In genomic region chr11:87689402-87689808, GRCm38 (mm10) we compare ENCODE assay signal across 10 mouse cellular contexts. TPM values are rescaled to one million over a fixed set of nuclear protein-coding genes. Genes with fewer than 3 reads are reported as not detected.
DNase-seq lines count a peak whose midpoint lies in the region; ATAC-seq and TF ChIP-seq lines count a peak whose summit lies in the region.
"Had no signal": no experiment of that assay in that cellular context is flagged by ENCODE, and none has a peak within 500 bp of the region (broad histone marks: within the 10 kb centered on the region; RNA-seq: fewer than 3 reads in every experiment).

No protein-coding gene starts in this region.

- peak overlapping the region; percentile 66 for H3K27ac ChIP-seq in liver, postnatal 0 days (ENCODE audit: low read depth)
- H3K27ac ChIP-seq: neural tube, embryonic 13.5 days had no signal

- H3K36me3 ChIP-seq in liver, postnatal 0 days (replicated peaks; ENCODE audit: insufficient read depth, low read length) = no peaks in the 10 kb centered on the region
- H3K36me3 ChIP-seq: neural tube, embryonic 13.5 days had no signal

- no peaks in the 10 kb centered on the region for H3K27me3 ChIP-seq in liver, postnatal 0 days (ENCODE audit: insufficient read depth, low read length)
- H3K27me3 ChIP-seq: neural tube, embryonic 13.5 days had no signal

- H3K4me2 ChIP-seq in liver, postnatal 0 days (ENCODE audit: low read depth, low read length) = peak overlapping the region; percentile 64
- H3K4me2 ChIP-seq: neural tube, embryonic 13.5 days had no signal

- no peaks in the 10 kb centered on the region for H3K9me3 ChIP-seq in liver, postnatal 0 days (ENCODE audit: low read length)
- H3K9me3 ChIP-seq: neural tube, embryonic 13.5 days had no signal

- H3K4me1 ChIP-seq in liver, postnatal 0 days (ENCODE audit: insufficient read depth) = peaks cover 40% of the 10 kb centered on the region

- peak overlapping the region; percentile 38; the same call in 1 of the 2 replicates for H3K9ac ChIP-seq in liver, postnatal 0 days (replicated peaks)
- H3K9ac ChIP-seq: neural tube, embryonic 13.5 days had no signal

- TF ChIP-seq CTCF in liver, postnatal 0 days (IDR thresholded peaks at IDR 0.05; ENCODE audit: low read depth) = no peak

- DNase-seq in cerebellum, postnatal 14 days = peak; percentile 20 to 47
- DNase-seq in cerebellum, postnatal 36 days = no peak
- peak; percentile 69 to 72 for DNase-seq in right cerebral cortex, postnatal 10 days (ENCODE audit: low spot score in 2 of 2)
- DNase-seq in right cerebral cortex, postnatal 25 days = no peak
- DNase-seq in kidney, adult 11 months = peak; percentile 81
- peak; percentile 74 for DNase-seq in liver, postnatal 0 days
- DNase-seq in urinary bladder, postnatal 25 days (ENCODE audit: low spot score) = peak; percentile 54
- DNase-seq in right cerebral cortex, postnatal 36 days (ENCODE audit: low spot score in 2 of 2) = no peak

- TF ChIP-seq EP300 in liver, postnatal 0 days (IDR thresholded peaks at IDR 0.05; ENCODE audit: low read depth) = peak; percentile 63; the same call in 1 of the 2 replicates

- WGBS in liver, postnatal 0 days (ENCODE audit: insufficient replicate concordance) = 25% methylated on average over 7 of the region's 7 CpGs

- H3K4me3 ChIP-seq in liver, postnatal 0 days (ENCODE audit: low read depth, low read length) = peak overlapping the region; percentile 3; the same call in 1 of the 2 replicates
- H3K4me3 ChIP-seq: neural tube, embryonic 13.5 days had no signal

- peak; percentile 84 for ATAC-seq in liver, postnatal 0 days

RNA-seq across cellular contexts. Expression of gene Rnf43, which starts 26.9 kb away (rescaled TPM):
- polyA plus RNA-seq in liver, postnatal 0 days (2015; fragmentation: Nextera tagmentation; extraction: Ambion mirVana) = 4.2 and 5.8 TPM in 2 replicates
- polyA plus RNA-seq: C2C12 had no signal

RNA-seq across cellular contexts. Expression of gene Supt4a, which starts 47.9 kb away (rescaled TPM):
- polyA plus RNA-seq in liver, postnatal 0 days (2015; fragmentation: Nextera tagmentation; extraction: Ambion mirVana) = 114 and 120 TPM in 2 replicates

Comparison
In these comparisons a context has a peak if more than half of its experiments do, and no peak if none do; other contexts are left out.
1. DNase-seq: peak in cerebellum, postnatal 14 days (2 of 2), right cerebral cortex, postnatal 10 days (2 of 2), kidney, adult 11 months (single experiment), liver, postnatal 0 days (single experiment) and urinary bladder, postnatal 25 days (single experiment); none in cerebellum, postnatal 36 days (0 of 2), right cerebral cortex, postnatal 25 days (single experiment) and right cerebral cortex, postnatal 36 days (0 of 2).